Mouse (Mus musculus): ENCODE results near the gene Cdk14.
"Not testable (repeated sequence)": the region's sequence is repeated elsewhere in the genome, so short reads cannot be mapped to it uniquely, and the experiment has no call there.

Cdk14 gene

GRCm38 (mm10) chr5:5261725-5262296 lies 158.3 kb downstream of the Cdk14 start:
- DNase-seq (ENCODE audit: low spot score): no peak

GRCm38 (mm10) chr5:5260966-5261724 lies 159.0 kb downstream of the Cdk14 start:
- DNase-seq (ENCODE audit: low spot score): no peak

- no peak for DNase-seq (ENCODE audit: low spot score)
Measured at GRCm38 (mm10) chr5:5260309-5260708, 159.8 kb downstream of the Cdk14 start.

GRCm38 (mm10) chr5:5254391-5254790 lies 165.7 kb downstream of the Cdk14 start:
- no peak for DNase-seq (ENCODE audit: low spot score)

- no peak for DNase-seq (ENCODE audit: low spot score)
Measured at GRCm38 (mm10) chr5:5253177-5253576, 166.9 kb downstream of the Cdk14 start.

GRCm38 (mm10) chr5:5247671-5248070 lies 172.4 kb downstream of the Cdk14 start:
- DNase-seq (ENCODE audit: low spot score): no peak

DNA sequence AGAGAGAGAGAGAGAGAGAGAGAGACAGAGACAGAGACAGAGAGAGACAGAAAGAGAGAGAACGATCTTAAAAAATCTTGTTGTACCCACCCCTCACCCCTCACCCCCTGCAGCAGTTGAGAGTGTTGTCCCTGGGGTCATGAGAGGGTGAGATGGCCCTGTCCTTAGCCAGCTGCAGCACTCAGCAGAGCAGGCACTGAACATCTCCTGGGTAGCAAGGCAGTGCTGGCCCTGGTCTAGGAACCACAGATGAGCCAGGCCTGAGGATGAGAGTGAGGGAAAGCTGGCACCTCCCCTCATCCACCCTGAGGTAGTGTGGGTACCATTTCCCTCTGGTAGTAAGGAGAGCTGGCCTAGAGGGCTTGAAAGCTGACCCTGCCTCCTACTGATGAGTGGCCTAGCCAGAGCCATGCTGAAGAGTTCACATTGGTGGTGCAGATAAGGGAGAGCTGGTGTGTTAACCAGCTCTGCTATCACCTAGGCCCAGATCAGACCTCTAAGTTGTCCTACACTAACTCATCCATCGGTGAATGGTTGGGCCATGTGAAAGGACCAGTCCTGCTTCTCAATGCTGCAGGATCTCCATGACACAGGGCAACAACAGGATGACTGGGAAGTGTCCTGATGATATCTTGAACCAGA lies 173.5 kb downstream of the Cdk14 start:
- DNase-seq (ENCODE audit: low spot score): no peak

DNA sequence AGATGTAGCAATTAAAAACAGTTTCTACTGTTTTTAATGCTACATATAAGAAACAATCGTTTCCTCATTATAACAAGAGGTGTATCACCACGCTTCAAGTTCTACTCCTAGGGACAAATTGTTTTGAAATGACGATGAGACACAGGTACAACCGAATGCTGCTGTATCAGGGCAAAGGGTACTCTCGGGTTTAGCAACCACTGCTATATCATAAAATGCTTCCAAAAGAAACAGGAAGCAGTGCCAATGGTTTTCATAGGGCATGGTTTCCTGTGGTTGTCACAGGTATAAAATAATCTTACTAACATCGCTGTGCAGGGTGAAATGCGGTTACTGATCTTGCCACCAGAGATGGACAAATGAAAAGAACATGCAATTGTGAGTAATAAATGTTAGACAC lies 174.9 kb downstream of the Cdk14 start:
- no peak for DNase-seq (ENCODE audit: low spot score)

DNA sequence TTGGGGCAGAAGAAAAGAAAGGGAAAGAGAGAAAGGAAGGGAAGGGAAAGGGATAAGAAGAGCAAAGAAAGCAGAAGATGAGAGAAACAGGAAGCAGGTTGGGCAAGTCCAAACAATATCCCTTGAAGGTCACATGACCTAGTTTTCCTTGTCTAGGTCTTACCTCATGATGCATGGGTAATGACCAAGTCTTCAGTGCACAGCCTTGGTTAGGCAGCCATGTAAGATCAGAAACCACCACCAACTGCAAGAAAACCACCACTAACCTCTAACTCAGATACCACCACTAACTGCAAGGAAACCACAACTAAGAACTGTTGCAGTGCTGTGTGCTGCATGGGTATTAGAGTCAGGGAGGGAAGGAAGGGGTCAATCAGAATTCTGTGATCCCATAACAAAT lies 176.5 kb downstream of the Cdk14 start:
- DNase-seq (ENCODE audit: low spot score): no peak

DNA sequence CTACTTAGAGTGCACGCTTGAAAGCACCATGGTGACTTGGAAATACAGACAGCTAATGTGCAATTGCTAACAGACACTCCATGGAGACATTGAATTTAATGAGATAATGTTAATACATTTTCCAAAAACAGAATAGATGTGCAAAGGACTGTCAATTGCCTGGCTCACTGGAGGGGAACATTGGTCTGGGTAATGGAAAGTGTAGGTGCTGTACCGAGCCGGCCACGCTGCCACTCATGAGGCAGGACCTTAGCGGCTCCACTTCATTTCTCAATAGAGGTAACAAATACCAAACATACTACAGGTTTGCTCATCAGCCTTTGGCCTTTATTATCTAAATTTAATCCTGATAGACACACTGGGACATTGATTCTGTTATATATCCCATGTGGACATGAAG lies 177.4 kb downstream of the Cdk14 start:
- no peak for DNase-seq (ENCODE audit: low spot score)

DNA sequence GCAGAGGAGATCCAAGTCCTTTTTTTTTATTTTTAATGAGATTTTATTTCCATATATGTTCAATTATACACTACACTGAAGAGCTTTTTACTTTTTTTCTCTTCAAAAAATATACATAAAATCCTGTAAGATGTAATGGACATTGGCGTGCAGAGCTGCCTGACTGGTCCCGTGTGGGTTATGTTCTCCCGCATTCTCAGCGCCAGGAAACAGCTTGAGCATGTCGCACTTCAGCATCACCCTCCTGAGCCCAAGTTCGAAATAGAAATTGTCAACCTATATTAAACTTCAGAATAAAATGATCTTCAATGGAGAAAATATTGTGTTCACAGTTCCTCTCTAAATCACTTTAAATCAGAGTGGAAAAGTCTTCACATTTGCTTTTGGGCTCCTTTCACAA lies 179.0 kb downstream of the Cdk14 start:
- DNase-seq (ENCODE audit: low spot score): no peak

GRCm38 (mm10) chr5:5240121-5240520 lies 180.0 kb downstream of the Cdk14 start:
- no peak for DNase-seq (ENCODE audit: low spot score)

DNA sequence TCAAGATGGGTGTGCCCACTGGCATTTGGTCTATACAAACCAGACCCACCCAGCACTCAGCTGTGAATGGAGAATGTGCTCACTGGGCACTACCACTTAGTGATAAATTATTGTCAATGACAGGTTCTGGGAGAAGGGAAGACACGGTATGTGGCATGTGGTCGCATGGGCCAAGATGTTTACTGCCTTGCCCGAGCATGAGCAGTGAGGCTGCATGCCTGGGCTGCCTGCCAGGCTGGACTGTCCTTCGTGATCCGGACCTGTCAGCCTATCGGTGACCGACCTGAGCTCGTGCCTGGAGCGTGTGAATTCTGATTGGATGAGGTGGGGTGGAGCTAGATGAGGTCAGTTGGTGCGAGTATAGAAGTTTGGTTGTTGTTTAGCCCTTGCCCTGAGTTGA lies 185.2 kb downstream of the Cdk14 start:
- DNase-seq (ENCODE audit: low spot score): not testable (repeated sequence)

GRCm38 (mm10) chr5:5226966-5227365 lies 193.1 kb downstream of the Cdk14 start:
- no peak for DNase-seq (ENCODE audit: low spot score)

DNA sequence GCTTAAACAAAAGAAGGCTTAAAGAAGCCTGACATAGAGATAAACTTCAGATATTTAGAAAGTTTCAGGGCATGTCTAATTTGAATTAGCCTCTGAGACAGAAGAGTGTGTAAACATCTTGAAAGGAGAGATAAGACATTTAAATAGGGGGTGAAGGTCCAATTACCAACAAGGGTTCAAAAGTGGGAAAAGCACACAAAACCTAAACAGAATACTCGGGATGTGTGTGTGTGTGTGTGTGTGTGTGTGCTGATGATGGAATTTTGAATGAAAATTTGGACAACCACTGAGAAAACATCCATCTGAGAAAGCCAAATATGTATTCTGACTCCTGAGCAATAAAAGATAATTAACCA lies 208.4 kb downstream of the Cdk14 start:
- DNase-seq (ENCODE audit: low spot score): no peak

- DNase-seq (ENCODE audit: low spot score): peak; percentile 63
Measured at GRCm38 (mm10) chr5:5211034-5211779, 208.9 kb downstream of the Cdk14 start.

DNA sequence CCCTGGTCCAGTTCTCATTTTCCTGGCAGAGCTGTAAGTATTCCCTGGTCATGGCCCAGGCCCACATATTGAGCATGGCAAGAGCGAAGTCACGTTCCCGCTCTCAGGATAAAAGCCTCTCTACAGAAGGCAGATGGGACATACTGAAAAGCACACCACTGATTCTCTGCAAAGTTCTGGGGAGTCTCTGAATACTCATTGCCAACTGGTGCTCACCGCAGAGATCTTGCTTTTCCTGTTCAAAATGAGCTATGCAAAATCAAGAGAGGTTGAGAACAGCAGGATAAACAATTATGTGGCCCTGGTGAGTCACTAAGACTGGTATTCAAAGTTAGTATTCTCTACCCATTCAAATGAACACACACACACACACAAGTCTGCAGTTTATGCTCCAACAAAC lies 212.1 kb downstream of the Cdk14 start:
- peak; percentile 25 for DNase-seq (ENCODE audit: low spot score)

DNA sequence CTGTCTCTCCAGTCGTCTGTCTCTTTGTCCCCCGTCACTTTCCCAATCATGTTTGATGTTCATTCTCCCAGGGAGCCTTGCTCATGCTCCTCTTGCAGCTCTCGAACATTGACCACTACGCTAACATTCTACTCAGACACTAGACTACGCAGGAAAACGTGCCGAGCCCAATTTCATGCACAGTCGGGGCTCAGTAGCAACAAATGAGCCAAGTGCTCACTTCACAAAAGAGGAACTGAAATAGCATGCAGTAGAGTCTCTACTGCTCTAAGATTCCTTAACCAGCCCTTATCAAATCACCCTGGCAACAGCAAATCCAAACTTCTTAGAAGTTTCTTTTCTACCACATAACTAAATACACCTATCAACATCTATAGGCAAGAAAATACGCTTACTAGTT lies 214.1 kb downstream of the Cdk14 start:
- DNase-seq (ENCODE audit: low spot score): no peak

- no peak for DNase-seq (ENCODE audit: low spot score)
Measured at GRCm38 (mm10) chr5:5194562-5195221, 225.4 kb downstream of the Cdk14 start.

GRCm38 (mm10) chr5:5189590-5189989 lies 230.5 kb downstream of the Cdk14 start:
- DNase-seq (ENCODE audit: low spot score): no peak

DNA sequence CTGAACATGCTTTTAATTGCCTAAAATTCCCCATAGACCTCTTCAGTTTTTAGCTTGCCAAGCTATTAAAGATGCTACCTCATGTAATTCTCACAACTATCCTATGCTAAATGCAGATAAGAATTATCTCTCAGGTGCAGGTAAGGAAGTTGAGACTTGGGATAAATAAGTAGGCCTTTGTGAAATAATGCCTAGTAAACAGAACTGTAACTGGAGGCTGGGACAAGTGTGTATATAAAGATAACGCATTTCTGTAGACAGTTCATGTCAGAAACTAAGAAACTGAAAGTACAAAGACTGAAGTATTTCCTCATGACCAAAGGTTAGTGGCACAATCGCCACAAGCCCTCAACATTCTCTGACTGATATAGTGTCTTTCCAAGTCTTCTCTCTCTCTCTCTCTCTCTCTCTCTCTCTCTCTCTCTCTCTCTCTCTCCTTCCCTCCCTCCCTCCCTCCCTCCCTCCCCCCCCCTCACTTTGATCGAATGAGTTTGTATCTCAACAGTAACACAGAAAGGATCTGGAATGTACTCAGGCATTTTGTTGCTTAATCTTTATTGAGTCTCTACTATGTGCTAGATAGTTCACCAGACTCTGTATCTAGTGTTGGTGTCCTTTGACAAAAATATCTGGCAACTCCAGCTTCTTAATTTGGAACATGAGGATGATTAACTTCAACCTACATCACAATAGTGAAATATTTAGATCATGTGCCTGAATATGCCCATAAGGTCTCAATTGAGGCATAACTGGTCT lies 233.9 kb downstream of the Cdk14 start:
- no peak for DNase-seq (ENCODE audit: low spot score)

- DNase-seq (ENCODE audit: low spot score): no peak
Measured at GRCm38 (mm10) chr5:5185521-5185920, 234.6 kb downstream of the Cdk14 start.

Measured in urinary bladder, postnatal 14 days (tissue).